Mouse (Mus musculus): ENCODE measurements around the gene Mtch1. TPM values are rescaled to one million over a fixed set of nuclear protein-coding genes. Genes with fewer than 3 reads are reported as not detected.

The Mtch1 gene
- polyA plus RNA-seq, 1 experiment, result 741 TPM

DNA sequence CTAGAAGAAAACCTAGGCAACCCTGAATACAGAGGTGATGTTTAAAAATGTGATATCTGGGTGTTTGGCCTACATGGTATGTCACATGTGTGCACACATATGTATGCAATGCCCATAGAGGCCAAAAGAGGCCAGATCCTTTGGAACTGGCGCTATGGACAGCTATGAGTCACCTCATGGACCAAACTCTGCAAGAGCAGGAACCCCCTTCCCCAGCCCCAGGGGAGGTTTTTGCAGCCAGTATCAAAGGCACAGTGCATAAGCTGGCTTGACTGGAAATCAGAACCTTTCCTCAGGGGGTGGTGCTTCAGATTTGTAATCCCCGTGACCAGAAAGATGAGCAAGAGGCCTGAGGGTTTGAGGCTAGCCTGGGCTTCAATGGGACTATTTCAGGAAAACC, 35.7 kb downstream of the Mtch1 start:
- H3K4me3 ChIP-seq, result no peak overlapping the region
- H3K36me3 ChIP-seq (ENCODE audit: control insufficient read depth, insufficient read depth), result no peaks in the 10 kb centered on the region
- H3K27me3 ChIP-seq (ENCODE audit: control insufficient read depth, insufficient read depth, insufficient read length), result no peaks in the 10 kb centered on the region
- H3K4me2 ChIP-seq (ENCODE audit: low read depth), result no peak overlapping the region
- TF ChIP-seq CEBPB (IDR thresholded peaks at IDR 0.05; ENCODE audit: insufficient read depth, poor library complexity, severe bottlenecking) (no peak), REST (IDR thresholded peaks at IDR 0.05; ENCODE audit: insufficient read depth, insufficient read length) (no peak), MYOD1 (IDR thresholded peaks at IDR 0.05; ENCODE audit: control insufficient read depth in 1 of 3, insufficient read length in 2 of 3, low read depth in 2 of 3) (no peak), POLR2AphosphoS2 (IDR thresholded peaks at IDR 0.05; ENCODE audit: insufficient read length, low read depth) (no peak), TCF3 (IDR thresholded peaks at IDR 0.05; ENCODE audit: insufficient read length, low read depth) (no peak), POLR2A (IDR thresholded peaks at IDR 0.05; ENCODE audit: insufficient read length, low read depth) (no peak), SRF (IDR thresholded peaks at IDR 0.05; ENCODE audit: control insufficient read depth, insufficient read length, low read depth) (no peak), USF1 (IDR thresholded peaks at IDR 0.05; ENCODE audit: low read depth) (no peak), MAX (IDR thresholded peaks at IDR 0.05; ENCODE audit: low read depth) (no peak), MYOG (IDR thresholded peaks at IDR 0.05; ENCODE audit: control insufficient read depth in 1 of 3, insufficient read depth in 1 of 3, insufficient read length in 2 of 3, low read depth in 2 of 3) (no peak), E2F4 (IDR thresholded peaks at IDR 0.05; ENCODE audit: insufficient read depth) (no peak), TCF12 (IDR thresholded peaks at IDR 0.05; ENCODE audit: insufficient read depth, poor library complexity, severe bottlenecking) (no peak)
- no peak overlapping the region for H3ac ChIP-seq (ENCODE audit: control insufficient read depth, insufficient read length)
- H3K79me2 ChIP-seq (ENCODE audit: control insufficient read depth, insufficient read depth), result no peaks in the 10 kb centered on the region

DNA sequence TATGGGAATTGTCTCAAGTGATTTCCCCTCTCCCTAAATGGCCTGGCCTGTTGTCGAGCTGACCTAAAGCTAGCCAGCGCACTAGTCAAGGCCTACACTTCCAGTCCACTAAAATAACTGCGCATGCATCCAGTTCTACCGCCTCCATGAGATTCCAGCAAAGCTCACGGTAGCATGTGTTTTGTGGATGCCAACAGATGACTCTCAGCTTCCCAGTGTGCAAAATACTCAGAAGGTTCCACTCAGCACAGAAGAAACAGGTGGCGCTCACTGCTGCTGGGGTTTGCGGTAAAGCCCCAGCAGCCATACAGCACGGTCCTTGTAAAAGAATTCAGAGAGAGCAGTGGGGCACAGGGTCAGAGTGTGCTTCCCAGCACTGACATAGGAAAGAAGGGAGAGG, 36.1 kb downstream of the Mtch1 start:
- no peaks in the 10 kb centered on the region for H3K27me3 ChIP-seq (ENCODE audit: control insufficient read depth, insufficient read depth, insufficient read length)
- TF ChIP-seq POLR2A (IDR thresholded peaks at IDR 0.05; ENCODE audit: insufficient read length, low read depth), result no peak
- peak in 1 of 3 experiments; percentile 20 for TF ChIP-seq MYOD1 (IDR thresholded peaks at IDR 0.05; ENCODE audit: control insufficient read depth in 1 of 3, insufficient read length in 2 of 3, low read depth in 2 of 3)
- H3K36me3 ChIP-seq (ENCODE audit: control insufficient read depth, insufficient read depth), result no peaks in the 10 kb centered on the region
- H3K79me2 ChIP-seq (ENCODE audit: control insufficient read depth, insufficient read depth), result no peaks in the 10 kb centered on the region
- H3K4me3 ChIP-seq, result no peak overlapping the region
- no peak overlapping the region for H3K4me2 ChIP-seq (ENCODE audit: low read depth)
- no peak overlapping the region for H3ac ChIP-seq (ENCODE audit: control insufficient read depth, insufficient read length)

DNA sequence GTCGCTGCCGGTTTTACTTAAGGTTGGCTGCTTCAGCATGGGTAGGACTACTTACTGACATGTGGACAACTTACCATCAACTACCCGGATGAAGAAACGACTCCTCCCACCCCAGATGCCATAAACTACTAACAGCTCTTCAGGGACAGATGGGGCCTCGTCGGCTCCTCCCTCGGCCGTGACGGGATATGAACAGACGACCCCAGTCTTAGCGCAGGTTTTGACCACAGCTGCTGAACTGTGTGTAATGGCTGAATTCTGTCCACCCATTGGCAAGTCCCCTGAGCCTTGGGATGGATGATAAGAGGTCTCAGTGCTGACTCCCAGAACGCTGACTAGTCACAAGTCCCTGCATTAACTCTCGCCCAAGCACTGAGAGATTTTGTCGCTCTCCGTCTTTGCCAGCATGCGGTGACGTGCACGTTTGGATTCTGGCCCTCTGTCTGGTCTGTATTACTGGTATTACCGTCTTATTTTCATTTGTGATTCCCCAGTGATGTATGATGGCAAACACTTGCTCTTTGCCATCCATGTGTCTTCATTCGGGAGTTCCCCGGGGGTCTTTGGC, 37.6 kb downstream of the Mtch1 start:
- no peak overlapping the region for H3ac ChIP-seq (ENCODE audit: control insufficient read depth, insufficient read length)
- H3K4me3 ChIP-seq, result no peak overlapping the region
- no peak overlapping the region for H3K4me2 ChIP-seq (ENCODE audit: low read depth)
- TF ChIP-seq POLR2AphosphoS2 (IDR thresholded peaks at IDR 0.05; ENCODE audit: insufficient read length, low read depth) (no peak), E2F4 (IDR thresholded peaks at IDR 0.05; ENCODE audit: insufficient read depth) (no peak), MYOG (IDR thresholded peaks at IDR 0.05; ENCODE audit: control insufficient read depth in 1 of 3, insufficient read depth in 1 of 3, insufficient read length in 2 of 3, low read depth in 2 of 3) (no peak), TCF12 (IDR thresholded peaks at IDR 0.05; ENCODE audit: insufficient read depth, poor library complexity, severe bottlenecking) (no peak), TCF3 (IDR thresholded peaks at IDR 0.05; ENCODE audit: insufficient read length, low read depth) (no peak), USF1 (IDR thresholded peaks at IDR 0.05; ENCODE audit: low read depth) (no peak), CEBPB (IDR thresholded peaks at IDR 0.05; ENCODE audit: insufficient read depth, poor library complexity, severe bottlenecking) (no peak), MAX (IDR thresholded peaks at IDR 0.05; ENCODE audit: low read depth) (no peak), MYOD1 (IDR thresholded peaks at IDR 0.05; ENCODE audit: control insufficient read depth in 1 of 3, insufficient read length in 2 of 3, low read depth in 2 of 3) (no peak), REST (IDR thresholded peaks at IDR 0.05; ENCODE audit: insufficient read depth, insufficient read length) (no peak), POLR2A (IDR thresholded peaks at IDR 0.05; ENCODE audit: insufficient read length, low read depth) (no peak)
- no peaks in the 10 kb centered on the region for H3K27me3 ChIP-seq (ENCODE audit: control insufficient read depth, insufficient read depth, insufficient read length)
- no peaks in the 10 kb centered on the region for H3K36me3 ChIP-seq (ENCODE audit: control insufficient read depth, insufficient read depth)
- no peaks in the 10 kb centered on the region for H3K79me2 ChIP-seq (ENCODE audit: control insufficient read depth, insufficient read depth)

DNA sequence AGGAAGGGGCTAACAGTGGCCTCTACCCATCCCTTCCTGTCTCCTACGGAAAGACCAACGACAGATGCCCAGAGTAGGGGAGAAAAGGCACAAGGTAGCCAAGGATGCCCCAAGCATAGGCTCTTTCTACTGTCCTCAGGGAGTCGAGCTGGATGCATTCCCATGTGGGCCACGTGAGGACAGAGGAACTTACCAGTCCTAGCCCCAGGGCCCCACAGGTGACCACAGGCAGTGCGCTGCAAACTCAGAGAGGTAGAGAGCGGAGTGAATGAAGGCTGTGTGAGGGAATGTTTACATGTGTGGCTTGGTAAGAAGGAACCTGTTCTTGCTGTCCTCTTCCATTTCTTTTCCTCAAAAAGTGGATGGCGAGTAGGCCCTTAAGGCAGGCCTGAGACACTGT, 41.9 kb downstream of the Mtch1 start:
- no peaks in the 10 kb centered on the region for H3K27me3 ChIP-seq (ENCODE audit: control insufficient read depth, insufficient read depth, insufficient read length)
- no peak overlapping the region for H3K4me3 ChIP-seq
- H3K4me2 ChIP-seq (ENCODE audit: low read depth), result no peak overlapping the region
- no peaks in the 10 kb centered on the region for H3K79me2 ChIP-seq (ENCODE audit: control insufficient read depth, insufficient read depth)
- H3ac ChIP-seq (ENCODE audit: control insufficient read depth, insufficient read length), result no peak overlapping the region
- peaks cover 5% of the 10 kb centered on the region for H3K36me3 ChIP-seq (ENCODE audit: control insufficient read depth, insufficient read depth)
- TF ChIP-seq USF1 (IDR thresholded peaks at IDR 0.05; ENCODE audit: low read depth), result no peak
- no peak for TF ChIP-seq E2F4 (IDR thresholded peaks at IDR 0.05; ENCODE audit: insufficient read depth)
- no peak for TF ChIP-seq MYOG (IDR thresholded peaks at IDR 0.05; ENCODE audit: control insufficient read depth in 1 of 3, insufficient read depth in 1 of 3, insufficient read length in 2 of 3, low read depth in 2 of 3)
- TF ChIP-seq POLR2AphosphoS2 (IDR thresholded peaks at IDR 0.05; ENCODE audit: insufficient read length, low read depth), result no peak
- no peak for TF ChIP-seq SRF (IDR thresholded peaks at IDR 0.05; ENCODE audit: control insufficient read depth, insufficient read length, low read depth)
- TF ChIP-seq REST (IDR thresholded peaks at IDR 0.05; ENCODE audit: insufficient read depth, insufficient read length), result no peak
- TF ChIP-seq TCF12 (IDR thresholded peaks at IDR 0.05; ENCODE audit: insufficient read depth, poor library complexity, severe bottlenecking), result no peak
- TF ChIP-seq POLR2A (IDR thresholded peaks at IDR 0.05; ENCODE audit: insufficient read length, low read depth), result no peak
- TF ChIP-seq CEBPB (IDR thresholded peaks at IDR 0.05; ENCODE audit: insufficient read depth, poor library complexity, severe bottlenecking), result no peak
- TF ChIP-seq MYOD1 (IDR thresholded peaks at IDR 0.05; ENCODE audit: control insufficient read depth in 1 of 3, insufficient read length in 2 of 3, low read depth in 2 of 3), result no peak
- no peak for TF ChIP-seq TCF3 (IDR thresholded peaks at IDR 0.05; ENCODE audit: insufficient read length, low read depth)
- TF ChIP-seq MAX (IDR thresholded peaks at IDR 0.05; ENCODE audit: low read depth), result no peak

All from myocyte (in vitro differentiated cells).